Mouse (Mus musculus): ENCODE measurements around the gene C1ql4.

GRCm38 (mm10) chr15:99126816-99127365, 39.3 kb upstream of the C1ql4 start:
- TF ChIP-seq TCF12 (IDR thresholded peaks at IDR 0.05; ENCODE audit: insufficient read depth, poor library complexity, severe bottlenecking) (no peak), POLR2A (IDR thresholded peaks at IDR 0.05; ENCODE audit: insufficient read length, low read depth) (no peak), MYOG (IDR thresholded peaks at IDR 0.05; ENCODE audit: control insufficient read depth in 1 of 3, insufficient read depth in 1 of 3, insufficient read length in 2 of 3, low read depth in 2 of 3) (no peak), POLR2AphosphoS2 (IDR thresholded peaks at IDR 0.05; ENCODE audit: insufficient read length, low read depth) (no peak), E2F4 (IDR thresholded peaks at IDR 0.05; ENCODE audit: insufficient read depth) (no peak), MYOD1 (IDR thresholded peaks at IDR 0.05; ENCODE audit: control insufficient read depth in 1 of 3, insufficient read length in 2 of 3, low read depth in 2 of 3) (no peak), MAX (IDR thresholded peaks at IDR 0.05; ENCODE audit: low read depth) (no peak), SRF (IDR thresholded peaks at IDR 0.05; ENCODE audit: control insufficient read depth, insufficient read length, low read depth) (no peak), CEBPB (IDR thresholded peaks at IDR 0.05; ENCODE audit: insufficient read depth, poor library complexity, severe bottlenecking) (no peak)

All from myocyte (in vitro differentiated cells).